Mouse (Mus musculus): ENCODE measurements around the gene Foxg1. TPM values are rescaled to one million over a fixed set of nuclear protein-coding genes. Genes with fewer than 3 reads are reported as not detected.

Gene Foxg1
- not detected for polyA plus RNA-seq (2017; shearing (Covaris generic))

DNA sequence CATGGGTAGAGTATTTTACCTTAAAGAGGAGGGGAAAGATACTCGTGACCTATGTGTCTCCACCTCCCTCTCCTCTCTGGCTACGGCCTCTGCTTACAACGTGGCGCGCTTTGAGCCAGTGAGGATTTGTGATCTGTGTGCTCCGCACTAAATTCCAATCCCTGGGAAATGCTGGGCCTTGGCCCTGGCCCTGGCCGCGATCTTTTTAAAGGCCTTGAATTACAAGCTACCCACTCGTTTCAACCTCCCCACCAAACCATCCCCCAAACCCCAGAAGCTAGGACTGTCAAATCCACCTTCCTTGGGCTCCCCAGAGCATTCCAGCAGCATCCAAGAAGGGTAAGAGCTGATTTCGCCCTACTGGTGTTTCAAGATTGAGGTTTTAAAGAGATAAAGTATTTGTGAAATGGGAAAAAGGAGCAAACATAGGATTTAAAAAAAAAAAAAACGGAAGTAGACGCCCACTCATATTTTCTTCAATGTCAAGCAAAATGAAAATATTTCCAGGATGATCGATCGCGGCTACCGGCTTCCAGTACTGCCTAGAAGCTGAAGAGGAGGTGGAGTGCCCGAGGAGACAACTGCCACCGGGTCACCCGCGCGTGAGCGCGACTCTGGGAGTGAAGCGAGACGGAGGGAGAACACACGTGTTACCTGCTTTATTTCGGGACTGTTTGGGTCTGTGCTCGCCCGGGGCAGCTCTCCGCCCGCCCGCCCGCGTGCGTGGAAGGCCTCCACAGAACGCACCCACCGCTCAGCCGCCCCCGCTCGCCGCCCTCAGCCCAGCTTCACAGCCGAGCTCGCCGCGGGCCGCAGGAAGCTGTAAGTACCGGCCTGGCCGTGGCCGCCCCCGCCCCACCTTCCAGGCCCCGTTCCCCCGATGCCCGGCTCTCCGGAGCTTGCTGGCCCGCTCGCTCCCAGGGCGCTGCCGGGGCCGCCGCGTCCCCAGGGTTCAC is at the start of gene Foxg1:
TSS of gene Foxg1 (plus strand) at position 96 of the 956 bp plus-strand sequence.

DNA sequence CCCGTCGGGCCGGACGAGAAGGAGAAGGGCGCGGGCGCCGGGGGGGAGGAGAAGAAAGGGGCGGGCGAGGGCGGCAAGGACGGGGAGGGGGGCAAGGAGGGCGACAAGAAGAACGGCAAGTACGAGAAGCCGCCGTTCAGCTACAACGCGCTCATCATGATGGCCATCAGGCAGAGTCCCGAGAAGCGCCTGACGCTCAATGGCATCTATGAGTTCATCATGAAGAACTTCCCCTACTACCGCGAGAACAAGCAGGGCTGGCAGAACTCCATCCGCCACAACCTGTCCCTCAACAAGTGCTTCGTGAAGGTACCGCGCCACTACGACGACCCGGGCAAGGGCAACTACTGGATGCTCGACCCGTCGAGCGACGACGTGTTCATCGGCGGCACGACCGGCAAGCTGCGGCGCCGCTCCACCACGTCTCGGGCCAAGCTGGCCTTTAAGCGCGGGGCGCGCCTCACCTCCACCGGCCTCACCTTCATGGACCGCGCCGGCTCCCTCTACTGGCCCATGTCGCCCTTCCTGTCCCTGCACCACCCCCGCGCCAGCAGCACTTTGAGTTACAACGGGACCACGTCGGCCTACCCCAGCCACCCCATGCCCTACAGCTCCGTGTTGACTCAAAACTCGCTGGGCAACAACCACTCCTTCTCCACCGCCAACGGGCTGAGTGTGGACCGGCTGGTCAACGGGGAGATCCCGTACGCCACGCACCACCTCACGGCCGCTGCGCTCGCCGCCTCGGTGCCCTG is 2.6 kb downstream of the Foxg1 start, which contains the start of gene Gm43517:
TSS of gene Gm43517 (plus strand) at position 299 of the 755 bp plus-strand sequence.

Other genes starting within 250 kb of the Foxg1 start
- 0.18 TPM for gene Gm43517, start 2.5 kb downstream of the Foxg1 start, polyA plus RNA-seq (2017; shearing (Covaris generic))